25 mouse cellular contexts compared by ENCODE assay signal in genomic region chr17:25162161-25162560, GRCm38 (mm10). TPM values are rescaled to one million over a fixed set of nuclear protein-coding genes. Genes with fewer than 3 reads are reported as not detected.
"Had no signal": no experiment of that assay in that cellular context is flagged by ENCODE, and none has a peak within 500 bp of the region (broad histone marks: within the 10 kb centered on the region; RNA-seq: fewer than 3 reads in every experiment).

TSS of gene Ccdc154 (plus strand) at chr17:25162461.

- H3K27ac ChIP-seq: hindbrain, postnatal 0 days; liver, embryonic 14.5 days; macrophage had no signal

- ATAC-seq: inflammation-experienced regulatory T-cells, adult 6 months; intestine, embryonic 16.5 days; liver, postnatal 0 days; lung, postnatal 0 days had no signal

- DNase-seq: kidney, adult 18-20 months; kidney, adult 9 months; kidney, postnatal 14 days; kidney, postnatal 4 days; layer of hippocampus, adult 9-11 months; liver; liver, postnatal 0 days; lung, embryonic 14.5 days; midbrain, embryonic 14.5 days; thymus, postnatal 25 days had no signal

- H3K4me2 ChIP-seq: lung, embryonic 14.5 days; midbrain, embryonic 11.5 days had no signal

- H3K9ac ChIP-seq: liver, embryonic 14.5 days; liver, postnatal 0 days; lung, embryonic 14.5 days had no signal

RNA-seq across cellular contexts. Expression of gene Ccdc154, which starts in this region (rescaled TPM):
- total RNA-seq: hindbrain, postnatal 0 days; layer of hippocampus, postnatal 25 days; left cerebral cortex, adult 18-20 months; midbrain, postnatal 0 days had no signal
- polyA plus RNA-seq: hindbrain, postnatal 0 days; inflammation-experienced regulatory T-cells, adult 6 months; kidney, embryonic 16.5 days; limb, embryonic 11.5 days; liver, embryonic 14.5 days; liver, postnatal 0 days; macrophage; midbrain, embryonic 11.5 days; midbrain, embryonic 14.5 days; midbrain, postnatal 0 days; neural tube, embryonic 11.5 days; small intestine, adult 2 months; spleen, adult 2 months had no signal
